In genomic region chr19:42876563-42876962, GRCm38 (mm10) we compare ENCODE assay signal across 20 mouse cellular contexts.
"Had no signal": no experiment of that assay in that cellular context is flagged by ENCODE, and none has a peak within 500 bp of the region (broad histone marks: within the 10 kb centered on the region; RNA-seq: fewer than 3 reads in every experiment).

No protein-coding gene starts in this region.

- ATAC-seq: midbrain, embryonic 16.5 days had no signal

- H3K9ac ChIP-seq: liver, embryonic 14.5 days; lung, embryonic 14.5 days; midbrain, embryonic 12.5 days; neural tube, embryonic 13.5 days; neural tube, embryonic 15.5 days had no signal

- H3K27me3 ChIP-seq: midbrain, embryonic 12.5 days; neural tube, embryonic 13.5 days; neural tube, embryonic 15.5 days had no signal

- DNase-seq: lung, adult 18-20 months; lung, embryonic 14.5 days; lung, postnatal 10 days; lung, postnatal 4 days; midbrain, embryonic 14.5 days; retina, postnatal 1 day; right cerebral cortex, adult 18-20 months; right cerebral cortex, postnatal 25 days; right cerebral cortex, postnatal 4 days; spleen, adult 18-20 months; thymus, adult 18-20 months; thymus, postnatal 14 days; thymus, postnatal 4 days had no signal

- H3K4me1 ChIP-seq: midbrain, embryonic 12.5 days; neural tube, embryonic 13.5 days had no signal

- H3K4me2 ChIP-seq: lung, embryonic 14.5 days; midbrain, embryonic 12.5 days; neural tube, embryonic 13.5 days; neural tube, embryonic 15.5 days had no signal

- H3K4me3 ChIP-seq: midbrain, embryonic 10.5 days; midbrain, embryonic 12.5 days; myocyte; neural tube, embryonic 13.5 days; neural tube, embryonic 15.5 days had no signal

- H3K9me3 ChIP-seq: midbrain, embryonic 10.5 days; midbrain, embryonic 12.5 days; neural tube, embryonic 13.5 days; neural tube, embryonic 15.5 days had no signal

- H3K27ac ChIP-seq: liver, embryonic 14.5 days; midbrain, embryonic 10.5 days; midbrain, embryonic 12.5 days; neural tube, embryonic 13.5 days; neural tube, embryonic 15.5 days had no signal

- H3K36me3 ChIP-seq: midbrain, embryonic 10.5 days; midbrain, embryonic 12.5 days; neural tube, embryonic 13.5 days; neural tube, embryonic 15.5 days had no signal
